Mouse (Mus musculus): ENCODE results near the gene Grik5. TPM values are rescaled to one million over a fixed set of nuclear protein-coding genes. Genes with fewer than 3 reads are reported as not detected.
"Not testable (repeated sequence)": the region's sequence is repeated elsewhere in the genome, so short reads cannot be mapped to it uniquely, and the experiment has no call there.

Gene Grik5
- polyA plus RNA-seq, 1 experiment from 2014 or later = 0.76 TPM

DNA sequence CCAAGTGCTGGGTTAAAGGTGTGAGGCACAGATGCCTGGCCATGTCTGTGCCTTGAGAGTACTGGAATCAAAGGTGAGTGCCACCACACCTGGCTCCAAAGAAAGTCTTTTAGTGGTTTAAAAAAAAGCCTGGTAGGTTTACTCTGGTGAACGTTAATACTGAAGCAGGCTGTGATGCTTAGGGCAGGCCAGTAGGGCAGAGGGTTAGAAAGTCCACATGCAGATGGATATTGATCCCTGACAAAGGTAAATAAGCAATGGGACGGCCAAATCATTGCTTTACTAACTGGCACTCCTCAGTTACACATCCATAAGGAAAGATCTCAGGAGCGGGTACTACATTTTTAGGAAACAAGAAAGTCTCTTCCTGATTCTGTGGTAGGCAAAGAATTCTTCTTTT, 19.6 kb downstream of the Grik5 start:
- no peaks in the 10 kb centered on the region for H3K27me3 ChIP-seq (ENCODE audit: insufficient read depth, low read length)
- no peaks in the 10 kb centered on the region for H3K9me3 ChIP-seq (ENCODE audit: low read length)
- H3K27ac ChIP-seq (ENCODE audit: low read depth) = peak overlapping the region; percentile 82
- H3K4me2 ChIP-seq (ENCODE audit: low read depth, low read length) = no peak overlapping the region
- no peak overlapping the region for H3K9ac ChIP-seq (replicated peaks)
- WGBS (ENCODE audit: insufficient replicate concordance) = 56% methylated on average over 3 of the region's 3 CpGs
- no peak overlapping the region for H3K4me3 ChIP-seq (ENCODE audit: low read depth, low read length)
- peak; percentile 94 for ATAC-seq
- no peak for DNase-seq
- TF ChIP-seq CTCF (IDR thresholded peaks at IDR 0.05; ENCODE audit: low read depth) (0 out of 2 replicates have a peak, but pooled peaks have one; percentile 22), EP300 (IDR thresholded peaks at IDR 0.05; ENCODE audit: low read depth) (no peak)
- H3K36me3 ChIP-seq (replicated peaks; ENCODE audit: insufficient read depth, low read length) = no peaks in the 10 kb centered on the region; the same call in 1 of the 2 replicates
- H3K4me1 ChIP-seq (ENCODE audit: insufficient read depth) = 0 out of 2 replicates have a peak, but pooled peaks cover 4% of the 10 kb centered on the region

DNA sequence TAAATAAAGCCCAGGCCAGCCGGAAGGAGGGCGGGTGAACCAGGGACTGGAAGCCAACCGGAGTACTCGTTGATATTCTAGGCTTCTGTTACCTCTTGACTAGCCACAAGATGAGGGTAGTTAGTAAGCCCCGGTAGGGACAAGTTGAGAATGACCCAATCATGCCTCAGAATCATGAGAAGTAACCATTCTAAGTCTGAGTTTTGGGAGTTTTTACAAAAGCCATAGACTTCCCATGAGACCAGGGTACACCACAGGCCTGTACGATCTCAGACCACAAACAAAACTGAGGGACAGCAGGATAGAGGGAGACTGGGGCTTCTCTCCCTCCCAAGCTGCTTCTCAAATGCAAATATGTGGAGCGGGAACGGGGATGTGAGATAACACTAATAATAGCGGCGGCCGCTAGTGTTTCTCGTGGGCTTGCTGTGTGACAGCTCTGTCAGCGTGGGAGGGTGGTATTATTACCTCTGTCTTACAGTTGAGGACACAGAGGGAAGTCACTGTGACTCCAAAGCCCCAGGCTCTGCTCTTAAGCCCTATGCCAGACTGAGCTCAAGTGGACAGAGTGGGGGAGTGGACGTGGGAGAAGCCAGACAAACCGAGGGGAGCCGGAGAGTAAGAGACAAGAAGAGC, 22.7 kb downstream of the Grik5 start:
- H3K4me1 ChIP-seq (ENCODE audit: insufficient read depth) = 0 out of 2 replicates have a peak, but pooled peaks cover 4% of the 10 kb centered on the region
- 78% methylated on average over 16 of the region's 16 CpGs for WGBS (ENCODE audit: insufficient replicate concordance)
- no peak overlapping the region for H3K27ac ChIP-seq (ENCODE audit: low read depth)
- ATAC-seq = no peak
- no peaks in the 10 kb centered on the region; the same call in 1 of the 2 replicates for H3K36me3 ChIP-seq (replicated peaks; ENCODE audit: insufficient read depth, low read length)
- TF ChIP-seq EP300 (IDR thresholded peaks at IDR 0.05; ENCODE audit: low read depth) (no peak), CTCF (IDR thresholded peaks at IDR 0.05; ENCODE audit: low read depth) (no peak)
- no peaks in the 10 kb centered on the region for H3K27me3 ChIP-seq (ENCODE audit: insufficient read depth, low read length)
- no peak overlapping the region for H3K9ac ChIP-seq (replicated peaks)
- DNase-seq = no peak
- no peak overlapping the region for H3K4me3 ChIP-seq (ENCODE audit: low read depth, low read length)
- no peaks in the 10 kb centered on the region for H3K9me3 ChIP-seq (ENCODE audit: low read length)
- H3K4me2 ChIP-seq (ENCODE audit: low read depth, low read length) = no peak overlapping the region

DNA sequence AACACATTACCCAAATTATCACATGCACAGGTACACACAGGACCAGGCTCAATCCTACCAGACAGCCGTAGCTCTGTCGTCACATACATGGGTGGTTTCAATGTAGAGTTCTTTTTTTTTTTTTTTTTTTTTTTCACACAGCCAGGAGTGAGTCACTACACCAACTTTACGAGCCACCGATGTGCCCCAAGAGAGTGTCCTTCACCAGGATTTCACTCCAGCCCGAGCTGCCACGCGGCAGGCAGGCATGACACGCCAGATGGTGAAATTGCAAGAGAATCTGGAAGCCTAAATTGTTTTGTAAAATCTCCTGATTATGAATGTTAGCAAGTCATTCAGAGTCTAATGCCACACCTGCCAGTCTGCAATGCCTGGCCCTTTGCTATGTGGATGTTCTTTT, 24.8 kb downstream of the Grik5 start:
- Histone ChIP-seq H3K27me3 (ENCODE audit: insufficient read depth, low read length) (no peaks in the 10 kb centered on the region), H3K27ac (ENCODE audit: low read depth) (no peak overlapping the region), H3K4me3 (ENCODE audit: low read depth, low read length) (no peak overlapping the region), H3K36me3 (replicated peaks; ENCODE audit: insufficient read depth, low read length) (peaks cover 2% of the 10 kb centered on the region; the same call in 1 of the 2 replicates), H3K4me1 (ENCODE audit: insufficient read depth) (0 out of 2 replicates have a peak, but pooled peaks cover 4% of the 10 kb centered on the region), H3K4me2 (ENCODE audit: low read depth, low read length) (no peak overlapping the region), H3K9me3 (ENCODE audit: low read length) (no peaks in the 10 kb centered on the region), H3K9ac (replicated peaks) (no peak overlapping the region)
- 79% methylated on average over 8 of the region's 8 CpGs for WGBS (ENCODE audit: insufficient replicate concordance)
- ATAC-seq (no peak), DNase-seq (no peak)
- no peak for TF ChIP-seq EP300 (IDR thresholded peaks at IDR 0.05; ENCODE audit: low read depth)
- TF ChIP-seq CTCF (IDR thresholded peaks at IDR 0.05; ENCODE audit: low read depth) = no peak

DNA sequence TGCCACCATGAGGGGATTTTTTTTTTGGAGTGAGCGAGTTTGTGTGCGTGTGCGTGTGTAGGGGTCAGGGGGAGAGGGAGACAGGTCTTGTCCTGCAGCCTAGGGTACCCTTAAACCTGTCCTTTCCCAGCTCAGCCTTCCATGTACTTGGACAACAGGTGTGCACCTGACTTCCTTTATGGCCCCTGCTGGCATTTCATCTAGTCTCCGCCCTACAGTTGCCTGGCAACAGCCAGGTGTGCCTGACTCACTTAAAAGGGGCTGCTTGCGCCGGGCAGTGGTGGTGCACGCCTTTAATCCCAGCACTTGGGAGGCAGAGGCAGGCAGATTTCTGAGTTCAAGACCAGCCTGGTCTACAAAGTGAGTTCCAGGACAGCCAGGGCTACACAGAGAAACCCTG, 27.5 kb downstream of the Grik5 start:
- not testable (repeated sequence) for H3K27me3 ChIP-seq (ENCODE audit: insufficient read depth, low read length); H3K27ac ChIP-seq (ENCODE audit: low read depth); H3K9ac ChIP-seq (replicated peaks); ATAC-seq; DNase-seq; H3K4me1 ChIP-seq (ENCODE audit: insufficient read depth); H3K4me3 ChIP-seq (ENCODE audit: low read depth, low read length); H3K36me3 ChIP-seq (replicated peaks; ENCODE audit: insufficient read depth, low read length); H3K9me3 ChIP-seq (ENCODE audit: low read length); H3K4me2 ChIP-seq (ENCODE audit: low read depth, low read length)
- WGBS (ENCODE audit: insufficient replicate concordance) = 82% methylated on average over 7 of the region's 7 CpGs

DNA sequence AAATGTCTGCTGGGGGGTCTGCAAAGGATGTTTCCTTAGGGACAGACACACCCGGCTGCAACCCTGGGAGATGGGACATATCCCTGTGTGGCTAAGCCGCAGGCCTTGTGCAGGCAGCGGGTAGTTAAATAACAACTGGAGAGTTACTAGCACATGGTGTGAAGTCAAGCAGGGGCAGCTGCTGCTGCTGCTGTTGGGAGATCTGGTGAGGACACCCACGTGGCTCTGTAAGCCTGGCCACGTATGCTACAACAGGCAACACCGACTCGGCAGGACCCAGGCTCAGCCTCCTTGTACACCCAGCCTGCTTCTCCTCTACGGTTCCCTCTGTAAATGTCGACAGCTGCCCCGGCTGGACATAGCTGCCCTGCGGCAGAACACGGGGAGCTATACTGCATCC, 30.2 kb downstream of the Grik5 start:
- TF ChIP-seq EP300 (IDR thresholded peaks at IDR 0.05; ENCODE audit: low read depth) (no peak), CTCF (IDR thresholded peaks at IDR 0.05; ENCODE audit: low read depth) (no peak)
- no peak for ATAC-seq
- 79% methylated on average over 12 of the region's 12 CpGs for WGBS (ENCODE audit: insufficient replicate concordance)

DNA sequence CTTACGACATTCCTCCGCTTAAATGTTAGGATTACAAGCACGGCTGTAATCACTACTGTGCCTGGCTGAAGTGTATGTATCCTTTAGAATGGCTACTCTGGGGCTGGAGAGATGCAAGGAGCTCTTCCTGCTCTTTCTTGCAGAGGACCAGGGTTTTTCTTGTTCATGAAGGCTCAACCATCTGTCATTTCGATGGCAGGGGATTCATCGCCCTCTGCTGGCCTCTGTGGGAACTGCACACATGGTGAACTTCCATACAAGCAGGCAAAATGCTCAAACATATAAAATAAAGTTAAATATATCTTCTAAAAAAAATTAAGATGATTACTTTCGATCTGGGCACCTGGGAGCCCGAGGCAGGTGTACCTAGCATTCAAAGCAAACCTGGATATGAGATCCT, 36.2 kb downstream of the Grik5 start:
- Histone ChIP-seq H3K27ac (ENCODE audit: low read depth) (no peak overlapping the region), H3K36me3 (replicated peaks; ENCODE audit: insufficient read depth, low read length) (no peaks in the 10 kb centered on the region), H3K27me3 (ENCODE audit: insufficient read depth, low read length) (no peaks in the 10 kb centered on the region), H3K4me3 (ENCODE audit: low read depth, low read length) (no peak overlapping the region), H3K9ac (replicated peaks) (no peak overlapping the region), H3K4me1 (ENCODE audit: insufficient read depth) (no peaks in the 10 kb centered on the region), H3K4me2 (ENCODE audit: low read depth, low read length) (no peak overlapping the region), H3K9me3 (ENCODE audit: low read length) (no peaks in the 10 kb centered on the region)
- ATAC-seq = no peak
- TF ChIP-seq CTCF (IDR thresholded peaks at IDR 0.05; ENCODE audit: low read depth) (peak; percentile 89), EP300 (IDR thresholded peaks at IDR 0.05; ENCODE audit: low read depth) (no peak)
- peak; percentile 79 for DNase-seq
- whole genome bisulfite sequencing (ENCODE audit: insufficient replicate concordance) = 44% methylated on average over 7 of the region's 7 CpGs

More for the DNA sequence above, 30.2 kb downstream of the Grik5 start:
- Histone ChIP-seq H3K27me3 (ENCODE audit: insufficient read depth, low read length) (no peaks in the 10 kb centered on the region), H3K4me1 (ENCODE audit: insufficient read depth) (no peaks in the 10 kb centered on the region), H3K36me3 (replicated peaks; ENCODE audit: insufficient read depth, low read length) (peaks cover 2% of the 10 kb centered on the region; the same call in 1 of the 2 replicates), H3K4me2 (ENCODE audit: low read depth, low read length) (no peak overlapping the region), H3K9me3 (ENCODE audit: low read length) (no peaks in the 10 kb centered on the region), H3K4me3 (ENCODE audit: low read depth, low read length) (no peak overlapping the region), H3K27ac (ENCODE audit: low read depth) (no peak overlapping the region), H3K9ac (replicated peaks) (no peak overlapping the region)
- DNase-seq = no peak

Data from liver, postnatal 0 days (tissue).